Mouse (Mus musculus): Measurements from ENCODE around the gene Wfdc13. TPM values are rescaled to one million over a fixed set of nuclear protein-coding genes. Genes with fewer than 3 reads are reported as not detected.
A peak's percentile ranks its signal among the peaks of the same experiment; 100 is the strongest.

Gene Wfdc13
- polyA plus RNA-seq, 1 experiment: 0.32 TPM

DNA sequence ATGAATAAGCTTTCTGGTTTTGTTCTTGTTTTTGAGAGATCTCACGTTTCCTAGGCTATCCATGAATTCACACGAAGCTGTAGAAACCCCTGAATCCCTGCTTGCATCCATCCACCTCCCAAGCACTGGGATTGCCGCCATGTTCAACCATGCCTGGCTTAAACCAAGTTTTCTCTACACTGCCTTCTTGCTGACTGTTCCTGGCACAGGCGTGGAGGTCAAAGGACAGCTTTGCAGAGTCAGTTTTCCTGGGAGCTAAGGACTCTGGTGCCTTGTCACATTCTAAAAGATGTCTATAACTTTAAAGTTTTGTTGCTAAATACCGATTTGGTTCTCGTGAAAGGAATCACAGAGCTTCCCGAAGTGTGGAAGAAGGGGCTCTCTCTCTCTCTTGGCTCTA lies 20.1 kb upstream of the Wfdc13 start:
- no peaks in the 10 kb centered on the region for H3K4me1 ChIP-seq (ENCODE audit: control insufficient read depth, insufficient read depth, low read length)
- no peaks in the 10 kb centered on the region for H3K36me3 ChIP-seq (ENCODE audit: control insufficient read depth, insufficient read depth, low read length)
- TF ChIP-seq POLR2A (IDR thresholded peaks at IDR 0.05; ENCODE audit: control insufficient read depth, low read depth, low read length): no peak
- TF ChIP-seq CTCF (IDR thresholded peaks at IDR 0.05; ENCODE audit: control insufficient read depth, insufficient read depth, insufficient replicate concordance, low read depth, low read length): no peak
- H3K27ac ChIP-seq (ENCODE audit: control insufficient read depth, insufficient read depth, low read depth, low read length): no peak overlapping the region
- H3K4me3 ChIP-seq (ENCODE audit: control insufficient read depth, low read depth, low read length): no peak overlapping the region
- no peaks in the 10 kb centered on the region for H3K27me3 ChIP-seq (ENCODE audit: control insufficient read depth, insufficient read depth, low read length)

DNA sequence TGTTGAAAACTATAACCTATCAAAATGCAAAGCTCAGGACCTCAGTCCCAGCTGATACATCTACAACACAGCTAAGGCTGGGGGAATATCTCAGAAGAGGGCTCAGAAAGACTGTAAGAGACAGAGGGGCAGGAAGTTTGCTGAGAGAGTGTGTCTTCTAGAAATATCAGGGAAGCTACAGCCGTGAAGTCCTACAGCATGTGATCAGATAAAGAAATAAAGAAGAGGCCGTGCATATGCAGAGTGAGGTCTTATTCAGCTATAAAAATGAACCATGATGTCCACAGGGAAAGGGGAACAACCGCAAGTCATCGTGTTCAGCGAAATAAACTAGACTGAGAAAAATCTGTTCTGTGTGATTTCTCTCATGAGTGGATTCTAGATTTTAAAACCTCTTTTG lies 14.6 kb upstream of the Wfdc13 start:
- H3K4me1 ChIP-seq (ENCODE audit: control insufficient read depth, insufficient read depth, low read length): no peaks in the 10 kb centered on the region
- no peak overlapping the region for H3K4me3 ChIP-seq (ENCODE audit: control insufficient read depth, low read depth, low read length)
- H3K27me3 ChIP-seq (ENCODE audit: control insufficient read depth, insufficient read depth, low read length): no peaks in the 10 kb centered on the region
- H3K27ac ChIP-seq (ENCODE audit: control insufficient read depth, insufficient read depth, low read depth, low read length): no peak overlapping the region
- H3K36me3 ChIP-seq (ENCODE audit: control insufficient read depth, insufficient read depth, low read length): no peaks in the 10 kb centered on the region
- TF ChIP-seq CTCF (IDR thresholded peaks at IDR 0.05; ENCODE audit: control insufficient read depth, insufficient read depth, insufficient replicate concordance, low read depth, low read length): no peak
- no peak for TF ChIP-seq POLR2A (IDR thresholded peaks at IDR 0.05; ENCODE audit: control insufficient read depth, low read depth, low read length)

- Histone ChIP-seq H3K27ac (ENCODE audit: control insufficient read depth, insufficient read depth, low read depth, low read length) (no peak overlapping the region), H3K27me3 (ENCODE audit: control insufficient read depth, insufficient read depth, low read length) (no peaks in the 10 kb centered on the region), H3K4me1 (ENCODE audit: control insufficient read depth, insufficient read depth, low read length) (no peaks in the 10 kb centered on the region; the same call in 1 of the 2 replicates), H3K4me3 (ENCODE audit: control insufficient read depth, low read depth, low read length) (no peak overlapping the region), H3K36me3 (ENCODE audit: control insufficient read depth, insufficient read depth, low read length) (no peaks in the 10 kb centered on the region)
- no peak for TF ChIP-seq CTCF (IDR thresholded peaks at IDR 0.05; ENCODE audit: control insufficient read depth, insufficient read depth, insufficient replicate concordance, low read depth, low read length)
- TF ChIP-seq POLR2A (IDR thresholded peaks at IDR 0.05; ENCODE audit: control insufficient read depth, low read depth, low read length): no peak
These were observed 14.0 kb upstream of the Wfdc13 start for GRCm38 (mm10) chr2:164670938-164671337.

DNA sequence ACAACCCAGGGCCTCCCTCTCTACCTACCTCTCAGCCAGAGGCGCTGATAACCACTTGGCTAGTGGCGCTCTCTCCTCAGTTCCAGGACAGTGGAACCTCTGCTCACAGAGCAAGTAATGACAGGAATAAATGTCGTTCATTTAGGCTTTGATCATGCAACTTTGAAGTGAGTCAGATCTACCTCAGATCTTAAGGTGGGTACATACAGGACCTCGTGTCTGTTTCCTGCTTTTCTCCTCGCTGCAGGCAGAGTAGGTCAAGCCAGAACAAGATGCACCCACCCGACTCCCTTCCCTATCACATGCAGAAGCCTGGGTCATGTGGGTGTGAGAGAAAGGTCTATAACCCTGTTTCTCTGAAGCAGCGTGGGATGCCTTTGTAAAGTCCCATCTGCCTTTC lies 10.9 kb upstream of the Wfdc13 start, which contains the start of gene Wfdc11:
Gene Wfdc11 (minus strand): TSS at position 101 of the 400 bp plus-strand sequence.
- no peak within 1 kb of the TSS for H3K27ac ChIP-seq (ENCODE audit: control insufficient read depth, insufficient read depth, low read depth, low read length)
- H3K4me1 ChIP-seq (ENCODE audit: control insufficient read depth, insufficient read depth, low read length): peaks cover 8% of the 10 kb centered on the region
- no peaks in the 10 kb centered on the region for H3K36me3 ChIP-seq (ENCODE audit: control insufficient read depth, insufficient read depth, low read length)
- TF ChIP-seq CTCF (IDR thresholded peaks at IDR 0.05; ENCODE audit: control insufficient read depth, insufficient read depth, insufficient replicate concordance, low read depth, low read length): no peak
- TF ChIP-seq POLR2A (IDR thresholded peaks at IDR 0.05; ENCODE audit: control insufficient read depth, low read depth, low read length): no peak
- no peak within 1 kb of the TSS for H3K4me3 ChIP-seq (ENCODE audit: control insufficient read depth, low read depth, low read length)
- H3K27me3 ChIP-seq (ENCODE audit: control insufficient read depth, insufficient read depth, low read length): no peaks in the 10 kb centered on the region

DNA sequence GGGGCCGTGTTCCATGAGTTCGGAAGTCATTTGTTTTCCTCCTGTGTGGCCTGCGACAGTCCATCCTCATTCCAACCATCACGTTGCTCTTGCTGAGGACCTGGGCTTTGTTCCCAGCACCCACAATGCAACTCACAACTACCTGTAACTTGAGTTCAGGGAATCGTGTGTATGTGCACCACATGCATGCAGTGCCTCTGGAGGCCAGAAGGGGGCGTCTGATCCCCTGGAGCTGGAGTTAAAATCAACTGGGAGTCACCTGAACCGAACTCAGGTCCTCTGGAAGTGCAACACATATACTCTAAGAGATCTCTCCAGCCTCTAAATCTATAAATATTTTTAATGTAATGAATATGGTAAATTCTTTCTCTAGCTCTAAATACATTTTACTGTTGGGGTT lies 8.8 kb upstream of the Wfdc13 start:
- Histone ChIP-seq H3K27me3 (ENCODE audit: control insufficient read depth, insufficient read depth, low read length) (no peaks in the 10 kb centered on the region), H3K4me3 (ENCODE audit: control insufficient read depth, low read depth, low read length) (no peak overlapping the region), H3K36me3 (ENCODE audit: control insufficient read depth, insufficient read depth, low read length) (no peaks in the 10 kb centered on the region), H3K27ac (ENCODE audit: control insufficient read depth, insufficient read depth, low read depth, low read length) (no peak overlapping the region), H3K4me1 (ENCODE audit: control insufficient read depth, insufficient read depth, low read length) (peaks cover 12% of the 10 kb centered on the region)
- TF ChIP-seq POLR2A (IDR thresholded peaks at IDR 0.05; ENCODE audit: control insufficient read depth, low read depth, low read length) (no peak), CTCF (IDR thresholded peaks at IDR 0.05; ENCODE audit: control insufficient read depth, insufficient read depth, insufficient replicate concordance, low read depth, low read length) (peak; percentile 87)

DNA sequence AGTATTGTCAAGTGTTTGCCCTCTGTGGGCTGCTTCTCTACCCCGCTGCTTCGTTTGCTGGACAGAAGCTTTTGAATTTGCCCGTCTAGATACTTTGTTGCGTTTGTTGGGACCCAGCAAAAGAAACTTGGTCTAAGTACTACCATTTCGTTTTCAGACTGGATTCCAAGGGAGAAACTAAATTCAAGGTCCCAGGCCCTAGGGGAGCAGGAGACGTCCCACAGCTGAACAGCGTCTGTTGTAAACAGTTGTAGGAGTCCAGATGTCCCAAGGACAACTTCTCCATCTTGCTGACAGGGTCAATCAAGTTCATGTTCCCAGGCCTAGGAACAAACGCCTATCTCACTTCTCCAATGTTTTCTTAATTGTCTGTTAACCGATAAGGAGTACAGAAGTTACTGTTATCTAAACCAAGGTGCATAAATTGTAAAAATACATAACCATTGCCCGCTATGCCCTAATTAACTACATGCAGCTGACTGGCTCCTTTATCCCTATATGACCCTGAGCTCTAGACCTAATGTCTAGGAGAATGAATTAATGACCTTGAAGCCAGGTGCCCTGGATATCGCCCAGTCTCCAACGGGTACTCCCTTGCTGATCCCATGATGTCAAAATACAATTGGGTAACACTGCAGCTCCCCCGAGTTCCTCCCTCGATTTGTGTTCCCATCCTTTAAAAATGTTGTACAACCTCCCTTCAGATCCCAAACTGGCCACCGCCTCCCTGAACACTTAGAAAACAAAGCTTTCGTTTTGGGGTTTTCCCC lies 7.8 kb upstream of the Wfdc13 start:
- peaks cover 12% of the 10 kb centered on the region for H3K4me1 ChIP-seq (ENCODE audit: control insufficient read depth, insufficient read depth, low read length)
- H3K36me3 ChIP-seq (ENCODE audit: control insufficient read depth, insufficient read depth, low read length): no peaks in the 10 kb centered on the region
- no peak overlapping the region for H3K4me3 ChIP-seq (ENCODE audit: control insufficient read depth, low read depth, low read length)
- no peak for TF ChIP-seq CTCF (IDR thresholded peaks at IDR 0.05; ENCODE audit: control insufficient read depth, insufficient read depth, insufficient replicate concordance, low read depth, low read length)
- no peak for TF ChIP-seq POLR2A (IDR thresholded peaks at IDR 0.05; ENCODE audit: control insufficient read depth, low read depth, low read length)
- H3K27me3 ChIP-seq (ENCODE audit: control insufficient read depth, insufficient read depth, low read length): no peaks in the 10 kb centered on the region
- H3K27ac ChIP-seq (ENCODE audit: control insufficient read depth, insufficient read depth, low read depth, low read length): peak overlapping the region; percentile 51; the same call in 1 of the 2 replicates

GRCm38 (mm10) chr2:164678848-164679625 lies 5.9 kb upstream of the Wfdc13 start:
- TF ChIP-seq POLR2A (IDR thresholded peaks at IDR 0.05; ENCODE audit: control insufficient read depth, low read depth, low read length): no peak
- peak; percentile 76; the same call in 1 of the 2 replicates for TF ChIP-seq CTCF (IDR thresholded peaks at IDR 0.05; ENCODE audit: control insufficient read depth, insufficient read depth, insufficient replicate concordance, low read depth, low read length)
- Histone ChIP-seq H3K27me3 (ENCODE audit: control insufficient read depth, insufficient read depth, low read length) (no peaks in the 10 kb centered on the region), H3K27ac (ENCODE audit: control insufficient read depth, insufficient read depth, low read depth, low read length) (peak overlapping the region; percentile 1; the same call in 1 of the 2 replicates), H3K36me3 (ENCODE audit: control insufficient read depth, insufficient read depth, low read length) (no peaks in the 10 kb centered on the region), H3K4me1 (ENCODE audit: control insufficient read depth, insufficient read depth, low read length) (peaks cover 12% of the 10 kb centered on the region), H3K4me3 (ENCODE audit: control insufficient read depth, low read depth, low read length) (no peak overlapping the region)
